Mouse (Mus musculus) erythroblast, embryonic 14.5 days (primary cell): ENCODE measurements at regions not wholly inside any gene's neighbourhood (a gene's known extent, or its start where the extent isn't known, plus 50 kb on each side); places are given as distances from the start of the nearest gene placed in this dataset.
"Not testable (repeated sequence)": the region's sequence is repeated elsewhere in the genome, so short reads cannot be mapped to it uniquely, and the experiment has no call there.

ENCODE experiments used
- H3K27me3 ChIP-seq: 2 replicates; pipeline ENCODE4 v1.6.1; 2012; ENCODE audit warnings: inconsistent platforms; ENCODE audit not compliant: control insufficient read depth
- H3K36me3 ChIP-seq: 2 replicates; pipeline ENCODE4 v1.6.1; 2012; ENCODE audit warnings: mild to moderate bottlenecking, inconsistent platforms; ENCODE audit not compliant: control insufficient read depth
- H3K4me1 ChIP-seq: 2 replicates; pipeline ENCODE4 v1.6.1; 2012; ENCODE audit warnings: inconsistent platforms; ENCODE audit not compliant: control insufficient read depth
- H3K4me3 ChIP-seq: replicated peaks from 2 replicates; pipeline ENCODE3; 2012; ENCODE audit warnings: moderate library complexity, mild to moderate bottlenecking, inconsistent platforms
- H3K9me3 ChIP-seq: 2 replicates; pipeline ENCODE4 v1.6.1; 2012; ENCODE audit warnings: low read length, inconsistent platforms, mixed read lengths; ENCODE audit not compliant: control insufficient read depth
- GATA1 ChIP-seq: IDR thresholded peaks from 2 replicates; pipeline ENCODE4 v1.6.1; 2012; ENCODE audit warnings: low read length, inconsistent platforms, mixed read lengths
- TAL1 ChIP-seq: IDR thresholded peaks from 3 replicates; pipeline ENCODE4 v1.6.1; 2012; ENCODE audit warnings: low read length, inconsistent platforms, mixed read lengths

- Histone ChIP-seq H3K27me3 (no peaks in the 10 kb centered on the region), H3K4me1 (no peaks in the 10 kb centered on the region), H3K36me3 (no peaks in the 10 kb centered on the region), H3K9me3 (no peaks in the 10 kb centered on the region), H3K4me3 (no peak overlapping the region)
- TF ChIP-seq TAL1 (no peak), GATA1 (no peak)
Measured at GRCm38 (mm10) chr14:76941474-76942212, 94.9 kb upstream of the Ccdc122 start.

- no peak for TF ChIP-seq TAL1
- TF ChIP-seq GATA1 = no peak
- no peak overlapping the region for H3K4me3 ChIP-seq
- no peaks in the 10 kb centered on the region for H3K9me3 ChIP-seq
- no peaks in the 10 kb centered on the region for H3K27me3 ChIP-seq
- H3K4me1 ChIP-seq = no peaks in the 10 kb centered on the region
- H3K36me3 ChIP-seq = no peaks in the 10 kb centered on the region
Measured at GRCm38 (mm10) chr14:76940507-76940906, 96.1 kb upstream of the Ccdc122 start.

GRCm38 (mm10) chr14:76936671-76937070, 99.9 kb upstream of the Ccdc122 start:
- Histone ChIP-seq H3K4me1 (no peaks in the 10 kb centered on the region), H3K4me3 (no peak overlapping the region), H3K9me3 (no peaks in the 10 kb centered on the region), H3K27me3 (no peaks in the 10 kb centered on the region), H3K36me3 (no peaks in the 10 kb centered on the region)
- TF ChIP-seq TAL1 = no peak
- TF ChIP-seq GATA1 = no peak

GRCm38 (mm10) chr14:76936051-76936450, 100.5 kb upstream of the Ccdc122 start:
- not testable (repeated sequence) for H3K27me3 ChIP-seq, H3K4me3 ChIP-seq, H3K4me1 ChIP-seq, H3K36me3 ChIP-seq, H3K9me3 ChIP-seq

- no peaks in the 10 kb centered on the region for H3K4me1 ChIP-seq
- no peak for TF ChIP-seq TAL1
- TF ChIP-seq GATA1 = no peak
- no peak overlapping the region for H3K4me3 ChIP-seq
- no peaks in the 10 kb centered on the region for H3K9me3 ChIP-seq
- H3K36me3 ChIP-seq = no peaks in the 10 kb centered on the region
- no peaks in the 10 kb centered on the region for H3K27me3 ChIP-seq
Measured at GRCm38 (mm10) chr14:76935453-76935852, 101.1 kb upstream of the Ccdc122 start.

- H3K9me3 ChIP-seq = no peaks in the 10 kb centered on the region
- no peak overlapping the region for H3K4me3 ChIP-seq
- TF ChIP-seq GATA1 = no peak
- TF ChIP-seq TAL1 = no peak
- no peaks in the 10 kb centered on the region for H3K36me3 ChIP-seq
- H3K27me3 ChIP-seq = no peaks in the 10 kb centered on the region
- H3K4me1 ChIP-seq = no peaks in the 10 kb centered on the region
Measured at GRCm38 (mm10) chr14:76932890-76933289, 103.7 kb upstream of the Ccdc122 start.

- H3K4me3 ChIP-seq = no peak overlapping the region
- no peaks in the 10 kb centered on the region for H3K27me3 ChIP-seq
- H3K9me3 ChIP-seq = no peaks in the 10 kb centered on the region
- H3K4me1 ChIP-seq = no peaks in the 10 kb centered on the region
- no peaks in the 10 kb centered on the region for H3K36me3 ChIP-seq
- TF ChIP-seq TAL1 (no peak), GATA1 (no peak)
Measured at GRCm38 (mm10) chr14:76931398-76931797, 105.2 kb upstream of the Ccdc122 start.

- TF ChIP-seq TAL1 = no peak
- no peak for TF ChIP-seq GATA1
- no peaks in the 10 kb centered on the region for H3K27me3 ChIP-seq
Measured at GRCm38 (mm10) chr14:76929562-76929961, 107.0 kb upstream of the Ccdc122 start.

GRCm38 (mm10) chr14:76928706-76929105, 107.9 kb upstream of the Ccdc122 start:
- Histone ChIP-seq H3K36me3 (no peaks in the 10 kb centered on the region), H3K9me3 (no peaks in the 10 kb centered on the region), H3K4me1 (no peaks in the 10 kb centered on the region), H3K27me3 (no peaks in the 10 kb centered on the region), H3K4me3 (no peak overlapping the region)
- TF ChIP-seq TAL1 (no peak), GATA1 (no peak)

More at GRCm38 (mm10) chr14:76929562-76929961, 107.0 kb upstream of the Ccdc122 start:
- H3K4me1 ChIP-seq = no peaks in the 10 kb centered on the region
- H3K36me3 ChIP-seq = no peaks in the 10 kb centered on the region
- no peak overlapping the region for H3K4me3 ChIP-seq
- H3K9me3 ChIP-seq = no peaks in the 10 kb centered on the region

GRCm38 (mm10) chr14:76927245-76927806, 109.2 kb upstream of the Ccdc122 start:
- no peak overlapping the region for H3K4me3 ChIP-seq
- H3K9me3 ChIP-seq = no peaks in the 10 kb centered on the region
- no peaks in the 10 kb centered on the region for H3K36me3 ChIP-seq
- no peaks in the 10 kb centered on the region for H3K4me1 ChIP-seq
- H3K27me3 ChIP-seq = no peaks in the 10 kb centered on the region
- no peak for TF ChIP-seq GATA1
- TF ChIP-seq TAL1 = no peak
